Mouse (Mus musculus) heart, embryonic 15.5 days (tissue): ENCODE results near the gene Fzd5. TPM values are rescaled to one million over a fixed set of nuclear protein-coding genes. Genes with fewer than 3 reads are reported as not detected.

Source experiments
- ATAC-seq: fragments of 200-750 bp; cut with Nextera tagmentation; replicated peaks from 2 replicates; pipeline ENCODE4 v1.8.0; 2017; ENCODE audit warnings: low read depth, moderate TSS enrichment; ENCODE audit not compliant: insufficient number of reproducible peaks, insufficient read depth, low FRiP score
- H3K27ac ChIP-seq: fragments of 300-500 bp; sonication (generic); 2 replicates; pipeline ENCODE4 v1.5.1; 2015; ENCODE audit warnings: mild to moderate bottlenecking, inconsistent platforms
- H3K27me3 ChIP-seq: fragments of 300-500 bp; sonication (generic); 2 replicates; pipeline ENCODE4 v1.6.1; 2015; ENCODE audit warnings: inconsistent platforms
- H3K36me3 ChIP-seq: fragments of 300-500 bp; sonication (generic); 2 replicates; pipeline ENCODE4 v1.6.1; 2015; ENCODE audit warnings: mild to moderate bottlenecking, inconsistent platforms
- H3K4me1 ChIP-seq: fragments of 300-500 bp; sonication (generic); replicated peaks from 2 replicates; pipeline ENCODE4 v1.6.1; 2015; ENCODE audit warnings: inconsistent platforms
- H3K4me2 ChIP-seq: fragments of 300-500 bp; sonication (generic); 2 replicates; pipeline ENCODE4 v1.6.1; 2015; ENCODE audit warnings: inconsistent platforms, mild to moderate bottlenecking, moderate library complexity
- H3K4me3 ChIP-seq: fragments of 300-500 bp; sonication (generic); 2 replicates; pipeline ENCODE4 v1.5.1; 2015; ENCODE audit warnings: mild to moderate bottlenecking, inconsistent platforms
- H3K9ac ChIP-seq: fragments of 300-500 bp; sonication (generic); 2 replicates; pipeline ENCODE4 v1.6.1; 2015; ENCODE audit warnings: mild to moderate bottlenecking, inconsistent platforms
- H3K9me3 ChIP-seq: fragments of 300-500 bp; sonication (generic); replicated peaks from 2 replicates; pipeline ENCODE4 v1.6.1; 2016; ENCODE audit warnings: inconsistent platforms
- WGBS: fragments of 180-500 bp; shearing (Covaris S2); methylation state at CpG from one replicate; pipeline ENCODE4 v1.1.7; 2015; ENCODE audit warnings: mixed read lengths; 5-methylcytosine and 5-hydroxymethylcytosine counted together
- polyA plus RNA-seq: library from polyadenylated mRNA; unstranded; fragments of >200 nt; fragmentation: Nextera tagmentation; extraction: Ambion mirVana; gene quantifications from 2 replicates; pipeline ENCODE4 v1.2.1, GENCODE M21; 2015

The Fzd5 gene
- polyA plus RNA-seq, 1 experiment from 2014 or later = 1.5 TPM

GRCm38 (mm10) chr1:64709891-64710290 is 27.7 kb downstream of the Fzd5 start:
- Histone ChIP-seq H3K4me2 (no peak overlapping the region), H3K4me3 (no peak overlapping the region), H3K9me3 (no peaks in the 10 kb centered on the region), H3K36me3 (peaks cover 10% of the 10 kb centered on the region; the same call in 1 of the 2 replicates), H3K9ac (no peak overlapping the region), H3K27me3 (no peaks in the 10 kb centered on the region), H3K27ac (no peak overlapping the region), H3K4me1 (0 out of 2 replicates have a peak, but pooled peaks cover 1% of the 10 kb centered on the region)
- no peak for ATAC-seq
- WGBS = 22% methylated on average over 2 of the region's 2 CpGs

- no peaks in the 10 kb centered on the region for H3K4me1 ChIP-seq
- H3K27ac ChIP-seq = no peak overlapping the region
- H3K9ac ChIP-seq = no peak overlapping the region
- ATAC-seq = no peak
- H3K36me3 ChIP-seq = peaks cover 14% of the 10 kb centered on the region
- no peaks in the 10 kb centered on the region for H3K9me3 ChIP-seq
- no peak overlapping the region for H3K4me3 ChIP-seq
- 82% methylated on average over 2 of the region's 2 CpGs for WGBS
- H3K4me2 ChIP-seq = no peak overlapping the region
- H3K27me3 ChIP-seq = no peaks in the 10 kb centered on the region
Measured at GRCm38 (mm10) chr1:64706610-64707009, 30.9 kb downstream of the Fzd5 start.

DNA sequence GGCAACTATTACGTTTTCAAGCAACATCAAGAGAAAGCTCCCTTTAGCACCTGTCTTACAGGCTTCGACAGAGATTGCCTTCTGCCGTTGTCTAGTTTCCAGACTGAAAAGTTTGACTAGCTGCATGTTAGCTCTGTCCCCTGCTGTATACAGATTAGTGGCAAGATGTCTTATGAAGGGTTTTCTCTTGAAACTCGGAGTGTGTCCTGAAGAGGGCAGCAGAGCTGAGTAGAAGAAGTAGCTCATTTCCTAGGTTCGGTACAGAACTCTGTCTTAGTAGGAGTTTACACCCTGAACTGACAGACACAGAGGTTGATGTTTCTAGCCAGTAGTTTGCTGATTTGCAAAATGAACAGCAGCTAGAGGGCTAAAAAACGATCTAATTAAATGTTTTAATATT is 32.3 kb downstream of the Fzd5 start:
- no peak for ATAC-seq
- Histone ChIP-seq H3K9ac (no peak overlapping the region), H3K36me3 (peaks cover 14% of the 10 kb centered on the region), H3K4me2 (no peak overlapping the region), H3K27me3 (no peaks in the 10 kb centered on the region), H3K4me1 (no peaks in the 10 kb centered on the region), H3K4me3 (no peak overlapping the region), H3K9me3 (no peaks in the 10 kb centered on the region), H3K27ac (no peak overlapping the region)
- WGBS = 41% methylated on average over 6 of the region's 6 CpGs

GRCm38 (mm10) chr1:64701780-64702179 is 35.8 kb downstream of the Fzd5 start:
- H3K4me1 ChIP-seq = no peaks in the 10 kb centered on the region
- WGBS = 49% methylated on average over 3 of the region's 3 CpGs
- no peak for ATAC-seq
- no peaks in the 10 kb centered on the region for H3K9me3 ChIP-seq
- H3K4me3 ChIP-seq = no peak overlapping the region
- H3K4me2 ChIP-seq = no peak overlapping the region
- H3K27ac ChIP-seq = no peak overlapping the region
- no peak overlapping the region for H3K9ac ChIP-seq
- H3K36me3 ChIP-seq = peaks cover 14% of the 10 kb centered on the region
- no peaks in the 10 kb centered on the region for H3K27me3 ChIP-seq

- ATAC-seq = no peak
- H3K4me1 ChIP-seq = peaks cover 13% of the 10 kb centered on the region
- no peak overlapping the region for H3K4me3 ChIP-seq
- no peaks in the 10 kb centered on the region for H3K27me3 ChIP-seq
- no peak overlapping the region for H3K27ac ChIP-seq
- no peaks in the 10 kb centered on the region for H3K36me3 ChIP-seq
- H3K9me3 ChIP-seq = no peaks in the 10 kb centered on the region
- no peak overlapping the region for H3K9ac ChIP-seq
- no peak overlapping the region for H3K4me2 ChIP-seq
- 84% methylated on average over 3 of the region's 3 CpGs for WGBS
Measured at GRCm38 (mm10) chr1:64695156-64695555, 42.4 kb downstream of the Fzd5 start.

DNA sequence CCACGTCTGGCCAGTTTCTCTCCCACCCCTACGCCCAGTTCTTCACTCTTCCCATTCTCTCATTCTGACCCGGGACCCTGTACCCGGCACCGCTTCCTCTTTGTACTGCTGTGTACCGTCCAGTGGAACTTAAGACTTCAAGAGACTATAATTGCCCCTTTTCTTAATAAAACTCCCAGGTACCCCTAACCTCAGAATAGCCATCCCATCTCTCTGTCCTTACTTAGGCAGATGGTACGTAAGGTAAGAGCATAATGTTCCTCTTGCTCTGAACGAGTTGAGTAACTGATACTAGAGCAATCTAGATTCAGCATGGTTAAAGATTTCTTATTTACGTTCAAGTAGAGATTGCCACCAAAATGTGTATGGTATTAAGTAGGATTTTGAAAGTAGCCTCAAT is 46.0 kb downstream of the Fzd5 start:
- H3K4me3 ChIP-seq = peak overlapping the region; percentile 97
- H3K9ac ChIP-seq = peak overlapping the region; percentile 91
- H3K4me2 ChIP-seq = peak overlapping the region; percentile 79
- no peak for ATAC-seq
- no peaks in the 10 kb centered on the region for H3K36me3 ChIP-seq
- H3K4me1 ChIP-seq = peaks cover 23% of the 10 kb centered on the region
- H3K9me3 ChIP-seq = no peaks in the 10 kb centered on the region
- WGBS = 7% methylated on average over 9 of the region's 9 CpGs
- H3K27ac ChIP-seq = peak overlapping the region; percentile 85
- H3K27me3 ChIP-seq = no peaks in the 10 kb centered on the region

DNA sequence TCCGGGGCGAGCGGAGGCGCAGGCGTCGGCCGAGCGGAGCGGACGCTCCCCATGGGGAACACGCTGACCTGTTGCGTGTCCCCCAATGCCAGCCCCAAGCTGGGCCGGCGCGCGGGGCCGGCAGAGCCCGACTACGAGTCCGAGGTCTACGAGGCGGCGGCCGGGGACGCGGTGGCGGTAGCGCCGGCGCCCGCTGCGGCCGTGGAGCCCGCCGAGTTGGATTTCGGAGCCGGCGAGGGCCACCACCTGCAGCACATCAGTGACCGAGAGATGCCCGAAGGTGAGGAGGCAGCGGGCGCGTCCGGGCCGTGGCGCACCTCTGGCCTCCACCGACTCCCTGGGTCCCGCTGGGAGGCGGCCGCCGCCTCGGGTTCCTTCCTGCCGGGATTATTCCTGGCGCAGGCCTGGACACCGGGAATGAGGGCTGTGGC is 46.4 kb downstream of the Fzd5 start:
- peak overlapping the region; percentile 79 for H3K4me2 ChIP-seq
- H3K4me3 ChIP-seq = peak overlapping the region; percentile 97
- no peaks in the 10 kb centered on the region for H3K9me3 ChIP-seq
- peak; percentile 7; the same call in 1 of the 2 replicates for ATAC-seq
- H3K9ac ChIP-seq = peak overlapping the region; percentile 91
- peak overlapping the region; percentile 85 for H3K27ac ChIP-seq
- H3K27me3 ChIP-seq = no peaks in the 10 kb centered on the region
- no peaks in the 10 kb centered on the region for H3K36me3 ChIP-seq
- under 1% methylated on average over 55 of the region's 55 CpGs for WGBS
- peaks cover 23% of the 10 kb centered on the region for H3K4me1 ChIP-seq

GRCm38 (mm10) chr1:64690213-64691013 is 47.1 kb downstream of the Fzd5 start, which contains the start of gene Ccnyl1:
Gene Ccnyl1 (plus strand): TSS chr1:64690455.
- Histone ChIP-seq H3K27ac (peak within 1 kb of the TSS; percentile 85), H3K4me1 (peaks cover 23% of the 10 kb centered on the region), H3K27me3 (no peaks in the 10 kb centered on the region), H3K9me3 (no peaks in the 10 kb centered on the region), H3K36me3 (no peaks in the 10 kb centered on the region), H3K9ac (peak within 1 kb of the TSS; percentile 91), H3K4me3 (peak within 1 kb of the TSS; percentile 97), H3K4me2 (peak within 1 kb of the TSS; percentile 90)
- under 1% methylated on average over 69 of the region's 71 CpGs for WGBS
- peak; percentile 98 for ATAC-seq

- peak overlapping the region; percentile 97 for H3K4me3 ChIP-seq
- H3K9me3 ChIP-seq = no peaks in the 10 kb centered on the region
- peak overlapping the region; percentile 90 for H3K4me2 ChIP-seq
- WGBS = 16% methylated on average over 9 of the region's 9 CpGs
- H3K9ac ChIP-seq = peak overlapping the region; percentile 62
- peaks cover 23% of the 10 kb centered on the region for H3K4me1 ChIP-seq
- no peaks in the 10 kb centered on the region for H3K36me3 ChIP-seq
- no peak for ATAC-seq
- H3K27me3 ChIP-seq = no peaks in the 10 kb centered on the region
- H3K27ac ChIP-seq = peak overlapping the region; percentile 71; the same call in 1 of the 2 replicates
Measured at GRCm38 (mm10) chr1:64689561-64690212, 47.9 kb downstream of the Fzd5 start.

DNA sequence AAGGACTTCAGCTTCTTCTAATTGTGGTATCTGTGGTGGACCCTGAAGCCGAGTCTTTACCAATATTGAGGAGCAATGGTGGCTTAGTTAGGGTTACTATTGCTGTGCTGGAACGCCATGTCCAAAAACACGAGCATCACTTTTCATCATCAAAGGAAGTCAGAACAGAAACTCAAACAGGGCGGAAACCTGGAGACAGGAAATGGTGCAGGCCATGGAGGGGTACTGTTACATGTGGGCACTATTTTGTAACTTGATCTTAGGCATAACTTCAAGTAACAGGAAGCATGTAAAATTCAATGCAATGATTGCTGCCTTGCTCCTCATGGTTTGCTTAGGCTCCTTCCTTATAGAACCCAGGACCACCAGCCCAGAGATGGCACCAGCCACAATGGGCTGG is 49.5 kb downstream of the Fzd5 start:
- H3K4me3 ChIP-seq = no peak overlapping the region
- no peaks in the 10 kb centered on the region for H3K27me3 ChIP-seq
- no peak overlapping the region for H3K9ac ChIP-seq
- H3K36me3 ChIP-seq = no peaks in the 10 kb centered on the region
- peaks cover 23% of the 10 kb centered on the region for H3K4me1 ChIP-seq
- WGBS = 81% methylated on average over 4 of the region's 4 CpGs
- H3K9me3 ChIP-seq = no peaks in the 10 kb centered on the region
- no peak overlapping the region for H3K27ac ChIP-seq
- no peak for ATAC-seq
- H3K4me2 ChIP-seq = no peak overlapping the region

GRCm38 (mm10) chr1:64684440-64684839 is 53.1 kb downstream of the Fzd5 start:
- Histone ChIP-seq H3K9ac (no peak overlapping the region), H3K27me3 (no peaks in the 10 kb centered on the region), H3K27ac (no peak overlapping the region), H3K9me3 (no peaks in the 10 kb centered on the region), H3K36me3 (no peaks in the 10 kb centered on the region), H3K4me3 (no peak overlapping the region), H3K4me2 (no peak overlapping the region), H3K4me1 (peaks cover 3% of the 10 kb centered on the region)
- ATAC-seq = no peak
- 84% methylated on average over 2 of the region's 2 CpGs for WGBS
